In the genomic region with DNA sequence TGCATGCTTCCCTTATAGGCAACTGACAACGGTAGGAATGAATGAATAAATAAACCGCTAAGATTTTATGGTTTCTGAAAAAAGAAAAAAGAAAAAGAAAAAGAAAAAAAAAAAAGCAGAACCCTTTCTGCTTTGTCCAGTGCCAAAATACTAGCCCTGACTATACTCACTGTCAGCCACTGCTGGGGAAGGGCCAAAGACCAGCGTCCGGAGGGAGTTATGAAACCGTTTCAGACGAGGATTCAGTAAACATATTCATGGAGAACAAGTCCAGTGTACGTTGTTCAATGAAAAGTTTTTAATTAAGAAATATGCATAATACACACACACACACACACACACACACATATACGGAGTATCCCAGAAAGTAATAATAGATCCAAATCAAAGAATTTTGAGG, we compare ENCODE assay signal across 27 mouse cellular contexts. TPM values are rescaled to one million over a fixed set of nuclear protein-coding genes. Genes with fewer than 3 reads are reported as not detected.
DNase-seq lines count a peak whose midpoint lies in the region; ATAC-seq and TF ChIP-seq lines count a peak whose summit lies in the region.
"Had no signal": no experiment of that assay in that cellular context is flagged by ENCODE, and none has a peak within 500 bp of the region (broad histone marks: within the 10 kb centered on the region; RNA-seq: fewer than 3 reads in every experiment).

No protein-coding gene starts in this region.

- WGBS in heart, adult 2 months: 80% methylated on average over 8 of the region's 8 CpGs
- WGBS in heart, embryonic 11.5 days (ENCODE audit: insufficient replicate concordance): 89% methylated on average over 8 of the region's 8 CpGs
- 74% methylated on average over 8 of the region's 8 CpGs for WGBS in lung, adult 2 months

- no peaks in the 10 kb centered on the region for H3K9me3 ChIP-seq in heart, embryonic 11.5 days (replicated peaks; ENCODE audit: control insufficient read depth, low read length)
- H3K9me3 ChIP-seq: embryonic facial prominence, embryonic 12.5 days; embryonic facial prominence, embryonic 15.5 days; G1E; heart, embryonic 13.5 days had no signal

- ATAC-seq in heart, embryonic 11.5 days (replicated peaks; ENCODE audit: insufficient number of reproducible peaks, low FRiP score, low TSS enrichment): no peak
- ATAC-seq: forebrain, embryonic 14.5 days; forebrain, postnatal 0 days; hindbrain, postnatal 0 days; inflammation-experienced regulatory T-cells, adult 6 months; intestine, embryonic 16.5 days; Patski had no signal

- no peaks in the 10 kb centered on the region; the same call in 1 of the 2 replicates for H3K79me2 ChIP-seq in heart, adult 2 months (replicated peaks; ENCODE audit: control insufficient read depth, insufficient read depth, low read length)

- no peak overlapping the region for H3K4me3 ChIP-seq in heart, adult 2 months
- no peak overlapping the region for H3K4me3 ChIP-seq in heart, embryonic 11.5 days (ENCODE audit: low read depth, low read length)
- no peak overlapping the region for H3K4me3 ChIP-seq in lung, adult 2 months (replicated peaks; ENCODE audit: extremely low read depth, low read depth, low read length)
- H3K4me3 ChIP-seq: embryonic facial prominence, embryonic 12.5 days; embryonic facial prominence, embryonic 15.5 days; heart, embryonic 13.5 days had no signal

- no peaks in the 10 kb centered on the region for H3K27me3 ChIP-seq in heart, adult 2 months (ENCODE audit: control insufficient read depth, insufficient read depth, low read length)
- no peaks in the 10 kb centered on the region for H3K27me3 ChIP-seq in heart, embryonic 11.5 days (ENCODE audit: control insufficient read depth, insufficient read depth, low read length)
- H3K27me3 ChIP-seq: CH12.LX; embryonic facial prominence, embryonic 12.5 days; embryonic facial prominence, embryonic 15.5 days; heart, embryonic 13.5 days; Patski had no signal

- peak; percentile 29 for DNase-seq in adrenal gland, postnatal 14 days
- no peak for DNase-seq in adrenal gland, postnatal 36 days
- DNase-seq in gastrocnemius, postnatal 14 days: peak; percentile 41
- DNase-seq in gastrocnemius, adult 8-10 months (ENCODE audit: low spot score in 2 of 2): no peak
- peak; percentile 37 to 59 for DNase-seq in heart, adult 2 months
- DNase-seq in lung, postnatal 10 days: peak; percentile 49
- no peak for DNase-seq in lung, adult 2 months
- DNase-seq: adrenal gland, adult 2 months; B cell, adult 2 months; cerebellum, adult 11 months; cerebellum, adult 2 months; cerebellum, adult 9-11 months; cerebellum, postnatal 25 days; forebrain, postnatal 0 days; kidney, adult 2 months had no signal

- no peak for TF ChIP-seq POLR2A in heart, adult 2 months (IDR thresholded peaks at IDR 0.05; ENCODE audit: insufficient read depth, low read depth, low read length)
- TF ChIP-seq POLR2A in lung, adult 2 months (IDR thresholded peaks at IDR 0.05; ENCODE audit: borderline replicate concordance, extremely low read depth, low read depth, low read length): no peak

- H3K4me1 ChIP-seq in heart, adult 2 months (ENCODE audit: control insufficient read depth, insufficient read depth, low read length): peaks cover 2% of the 10 kb centered on the region; the same call in 1 of the 2 replicates
- peaks cover 14% of the 10 kb centered on the region for H3K4me1 ChIP-seq in heart, embryonic 11.5 days (ENCODE audit: control insufficient read depth, insufficient read depth, low read length)
- H3K4me1 ChIP-seq in lung, adult 2 months (ENCODE audit: control insufficient read depth, insufficient read depth, low read length): 0 out of 2 replicates have a peak, but pooled peaks cover 3% of the 10 kb centered on the region

- H3K4me2 ChIP-seq in heart, embryonic 11.5 days: no peak overlapping the region
- H3K4me2 ChIP-seq: embryonic facial prominence, embryonic 12.5 days; embryonic facial prominence, embryonic 15.5 days; heart, embryonic 13.5 days; hindbrain, embryonic 14.5 days had no signal

- no peak for TF ChIP-seq CTCF in heart, adult 2 months (IDR thresholded peaks at IDR 0.05)
- TF ChIP-seq CTCF in lung, adult 2 months (IDR thresholded peaks at IDR 0.05; ENCODE audit: insufficient read depth, low read length): no peak

- peaks cover 6% of the 10 kb centered on the region for H3K36me3 ChIP-seq in heart, adult 2 months (ENCODE audit: control insufficient read depth, insufficient read depth, low read length)
- peaks cover 18% of the 10 kb centered on the region for H3K36me3 ChIP-seq in heart, embryonic 11.5 days (ENCODE audit: control insufficient read depth, insufficient read depth, low read length)
- H3K36me3 ChIP-seq: G1E had no signal

- TF ChIP-seq EP300 in heart, adult 2 months (IDR thresholded peaks at IDR 0.05; ENCODE audit: insufficient read depth, low read depth, low read length): no peak

- intact Hi-C loops in gastrocnemius, postnatal 14 days (cut with DNase I; ENCODE audit: low total_unique reads): no loop called here
- intact Hi-C loops in heart, adult 2 months (cut with DNase I): no loop called here

- no peak overlapping the region for H3K27ac ChIP-seq in heart, adult 2 months
- no peak overlapping the region for H3K27ac ChIP-seq in heart, embryonic 11.5 days (ENCODE audit: low read depth, low read length)
- H3K27ac ChIP-seq: embryonic facial prominence, embryonic 12.5 days; embryonic facial prominence, embryonic 15.5 days; heart, embryonic 13.5 days; hindbrain, embryonic 14.5 days; hindbrain, postnatal 0 days had no signal

- no peak overlapping the region for H3K9ac ChIP-seq in heart, adult 2 months (ENCODE audit: low read depth, low read length)
- H3K9ac ChIP-seq in heart, embryonic 11.5 days (ENCODE audit: low read depth, low read length): no peak overlapping the region
- H3K9ac ChIP-seq: embryonic facial prominence, embryonic 12.5 days; embryonic facial prominence, embryonic 15.5 days; forebrain, postnatal 0 days; heart, embryonic 13.5 days; hindbrain, embryonic 14.5 days had no signal

RNA-seq across cellular contexts. Expression of gene Dgki, which starts 50.3 kb away (rescaled TPM):
- 2.2 and 2.4 TPM in 2 replicates for total RNA-seq in adrenal gland, postnatal 14 days (2021)
- 1 to 10 TPM; 1.4 to 2.6 TPM for total RNA-seq in adrenal gland, postnatal 36 days (2021)
- total RNA-seq in gastrocnemius, postnatal 14 days (2021): under 1 TPM; 0.41 to 0.55 TPM
- under 1 TPM in 3 of 4 experiments, not detected in 1; 0.11 to 0.17 (median 0.16) TPM for total RNA-seq in gastrocnemius, adult 8-10 months (2022)
- under 1 TPM; 0.08 to 0.18 TPM for total RNA-seq in heart, adult 2 months (2021)
- 0.04 and 0.15 TPM in 2 replicates for polyA plus RNA-seq in heart, adult 2 months (2012; rRNA removed)
- 1.0 and 1.1 TPM in 2 replicates for polyA plus RNA-seq in heart, embryonic 11.5 days (2014; fragmentation: Nextera tagmentation; extraction: Ambion mirVana)
- polyA plus RNA-seq in lung, adult 2 months (2012; rRNA removed): 0.06 and 0.09 TPM in 2 replicates
- polyA plus RNA-seq: G1E had no signal

Comparison
In these comparisons a context has a peak if more than half of its experiments do, and no peak if none do; other contexts are left out.
1. DNase-seq: peak in adrenal gland, postnatal 14 days (single experiment), gastrocnemius, postnatal 14 days (single experiment), heart, adult 2 months (2 of 2) and lung, postnatal 10 days (single experiment); none in adrenal gland, postnatal 36 days (0 of 2), gastrocnemius, adult 8-10 months (0 of 2) and lung, adult 2 months (single experiment).